Mouse (Mus musculus): ENCODE data around the gene Vps33b. TPM values are rescaled to one million over a fixed set of nuclear protein-coding genes. Genes with fewer than 3 reads are reported as not detected.
A peak's percentile ranks its signal among the peaks of the same experiment; 100 is the strongest.

Vps33b gene
- polyA plus RNA-seq, 1 experiment from 2014 or later, result 21.8 TPM

DNA sequence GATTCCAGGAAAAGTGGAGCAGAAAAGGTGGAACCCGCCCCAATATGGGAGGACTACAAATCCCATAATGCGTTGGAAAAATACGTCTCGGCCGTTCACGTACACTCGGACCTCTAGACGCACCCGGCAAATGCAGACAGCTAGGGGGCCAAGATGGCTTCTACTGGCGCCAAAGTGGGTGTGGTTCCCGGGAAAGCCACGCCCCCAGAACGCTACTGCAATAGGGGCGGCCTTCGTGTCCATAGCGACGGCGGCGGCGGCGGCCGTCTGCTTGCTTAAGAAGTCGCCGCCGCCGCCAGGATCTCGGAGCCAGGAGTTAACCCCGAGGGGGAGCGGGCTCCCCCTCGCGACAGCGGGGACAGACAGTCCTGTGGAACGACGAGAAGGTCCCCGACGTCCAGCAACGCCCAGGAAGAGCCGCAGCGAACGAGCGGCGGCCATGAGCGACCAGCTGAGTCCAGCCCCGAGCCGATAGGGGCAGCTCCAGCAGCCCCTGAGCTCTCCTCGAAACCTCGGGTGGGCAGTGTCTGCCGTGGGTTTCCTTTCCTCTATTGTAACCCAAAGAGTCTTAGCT, 23.2 kb upstream of the Vps33b start, which contains the start of gene Ttll13:
Ttll13 (plus strand) TSS at position 229 of the 574 bp plus-strand sequence.
- H3K36me3 ChIP-seq, result peaks cover 3% of the 10 kb centered on the region; the same call in 1 of the 2 replicates
- under 1% methylated on average over 48 of the region's 48 CpGs for WGBS
- ATAC-seq (ENCODE audit: low FRiP score), result peak; percentile 98
- no peaks in the 10 kb centered on the region for H3K9me3 ChIP-seq
- peak within 1 kb of the TSS; percentile 57 for H3K4me3 ChIP-seq
- peak within 1 kb of the TSS; percentile 53 for H3K4me2 ChIP-seq
- no peaks in the 10 kb centered on the region for H3K4me1 ChIP-seq (replicated peaks)
- H3K9ac ChIP-seq, result peak within 1 kb of the TSS; percentile 76
- peak within 1 kb of the TSS; percentile 94 for H3K27ac ChIP-seq
- H3K27me3 ChIP-seq, result 0 out of 2 replicates have a peak, but pooled peaks cover 6% of the 10 kb centered on the region

GRCm38 (mm10) chr7:80246859-80247258, 22.6 kb upstream of the Vps33b start:
- ATAC-seq (ENCODE audit: low FRiP score), result 0 out of 2 replicates have a peak, but pooled peaks have one; percentile 7
- Histone ChIP-seq H3K4me3 (peak overlapping the region; percentile 57), H3K36me3 (no peaks in the 10 kb centered on the region), H3K27ac (peak overlapping the region; percentile 94), H3K4me1 (replicated peaks) (no peaks in the 10 kb centered on the region), H3K9me3 (no peaks in the 10 kb centered on the region), H3K27me3 (0 out of 2 replicates have a peak, but pooled peaks cover 9% of the 10 kb centered on the region), H3K9ac (peak overlapping the region; percentile 76; the same call in 1 of the 2 replicates), H3K4me2 (peak overlapping the region; percentile 53)
- WGBS, result 68% methylated on average over 7 of the region's 7 CpGs

DNA sequence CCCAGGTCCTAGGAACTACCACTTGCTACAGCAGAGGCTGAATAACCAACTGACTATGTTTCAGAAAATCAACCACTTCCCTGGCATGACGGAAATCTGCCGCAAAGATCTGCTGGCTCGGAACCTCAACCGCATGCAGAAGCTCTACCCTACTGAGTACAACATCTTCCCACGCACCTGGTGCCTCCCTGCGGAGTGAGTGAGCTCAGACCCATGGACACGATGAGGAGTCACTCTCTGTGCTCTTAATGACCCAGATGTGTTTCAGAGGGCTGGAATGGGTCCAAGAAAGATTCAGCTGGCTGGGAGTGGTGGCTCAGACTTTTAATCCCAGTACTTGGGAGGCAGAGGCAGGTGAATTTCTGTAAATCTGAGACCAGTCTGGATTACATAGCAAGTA, 17.0 kb upstream of the Vps33b start:
- ATAC-seq (ENCODE audit: low FRiP score), result no peak
- H3K9ac ChIP-seq, result no peak overlapping the region
- no peaks in the 10 kb centered on the region for H3K36me3 ChIP-seq
- no peak overlapping the region for H3K27ac ChIP-seq
- H3K4me1 ChIP-seq (replicated peaks), result no peaks in the 10 kb centered on the region
- H3K27me3 ChIP-seq, result peaks cover 52% of the 10 kb centered on the region
- H3K4me2 ChIP-seq, result no peak overlapping the region
- H3K9me3 ChIP-seq, result no peaks in the 10 kb centered on the region
- H3K4me3 ChIP-seq, result no peak overlapping the region
- 80% methylated on average over 7 of the region's 7 CpGs for WGBS

DNA sequence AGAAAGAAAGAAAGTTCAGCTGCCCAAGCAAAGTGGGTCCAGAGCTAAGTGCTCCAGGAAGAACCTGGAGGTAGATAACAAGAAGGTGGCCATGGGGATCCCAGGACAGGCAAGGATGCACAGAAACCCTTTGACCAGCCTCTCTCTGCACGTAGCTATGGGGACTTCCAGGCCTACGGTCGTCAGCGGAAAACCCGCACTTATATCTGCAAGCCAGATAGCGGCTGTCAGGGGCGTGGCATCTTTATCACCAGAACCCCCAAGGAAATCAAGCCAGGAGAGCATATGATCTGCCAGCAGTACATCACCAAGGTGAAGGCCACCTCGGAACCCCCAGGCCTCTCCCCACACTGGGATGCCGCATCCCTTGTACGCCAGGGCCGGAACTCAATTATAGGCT, 16.6 kb upstream of the Vps33b start:
- Histone ChIP-seq H3K27ac (no peak overlapping the region), H3K4me3 (no peak overlapping the region), H3K9ac (no peak overlapping the region), H3K4me2 (no peak overlapping the region), H3K36me3 (no peaks in the 10 kb centered on the region), H3K4me1 (replicated peaks) (no peaks in the 10 kb centered on the region), H3K9me3 (no peaks in the 10 kb centered on the region), H3K27me3 (peaks cover 56% of the 10 kb centered on the region)
- 90% methylated on average over 11 of the region's 11 CpGs for WGBS
- ATAC-seq (ENCODE audit: low FRiP score), result no peak

GRCm38 (mm10) chr7:80255981-80256380, 13.5 kb upstream of the Vps33b start:
- H3K9ac ChIP-seq, result no peak overlapping the region
- no peak overlapping the region for H3K4me2 ChIP-seq
- H3K27ac ChIP-seq, result no peak overlapping the region
- no peaks in the 10 kb centered on the region for H3K9me3 ChIP-seq
- no peaks in the 10 kb centered on the region for H3K36me3 ChIP-seq
- no peak overlapping the region for H3K4me3 ChIP-seq
- ATAC-seq (ENCODE audit: low FRiP score), result no peak
- 73% methylated on average over 2 of the region's 2 CpGs for WGBS
- peaks cover 6% of the 10 kb centered on the region; the same call in 1 of the 2 replicates for H3K4me1 ChIP-seq (replicated peaks)
- H3K27me3 ChIP-seq, result peaks cover 76% of the 10 kb centered on the region

DNA sequence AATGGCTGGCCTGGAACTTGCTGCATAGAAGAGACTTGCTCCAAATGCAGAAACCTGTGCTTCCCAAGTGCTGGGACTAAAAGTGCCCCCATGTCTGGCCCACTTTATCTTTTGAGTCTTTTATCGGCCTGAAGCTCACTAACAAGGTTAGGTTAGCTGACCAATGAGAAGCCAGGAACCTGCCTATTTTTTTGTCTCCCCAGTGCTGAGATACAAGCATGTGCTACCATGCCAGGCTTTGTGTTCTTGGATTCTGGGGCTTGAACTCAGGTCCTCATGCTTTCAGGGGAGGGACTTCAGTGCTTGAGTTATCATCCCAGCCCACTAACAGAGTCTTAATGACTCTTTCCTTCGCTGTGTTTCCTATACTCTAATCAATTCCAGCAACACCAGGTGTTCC, 11.7 kb upstream of the Vps33b start:
- 64% methylated on average over 2 of the region's 2 CpGs for WGBS
- peaks cover 16% of the 10 kb centered on the region for H3K4me1 ChIP-seq (replicated peaks)
- no peak overlapping the region for H3K27ac ChIP-seq
- H3K4me2 ChIP-seq, result no peak overlapping the region
- H3K27me3 ChIP-seq, result peaks cover 66% of the 10 kb centered on the region
- H3K9me3 ChIP-seq, result no peaks in the 10 kb centered on the region
- H3K36me3 ChIP-seq, result no peaks in the 10 kb centered on the region
- no peak for ATAC-seq (ENCODE audit: low FRiP score)
- H3K4me3 ChIP-seq, result no peak overlapping the region
- no peak overlapping the region for H3K9ac ChIP-seq

DNA sequence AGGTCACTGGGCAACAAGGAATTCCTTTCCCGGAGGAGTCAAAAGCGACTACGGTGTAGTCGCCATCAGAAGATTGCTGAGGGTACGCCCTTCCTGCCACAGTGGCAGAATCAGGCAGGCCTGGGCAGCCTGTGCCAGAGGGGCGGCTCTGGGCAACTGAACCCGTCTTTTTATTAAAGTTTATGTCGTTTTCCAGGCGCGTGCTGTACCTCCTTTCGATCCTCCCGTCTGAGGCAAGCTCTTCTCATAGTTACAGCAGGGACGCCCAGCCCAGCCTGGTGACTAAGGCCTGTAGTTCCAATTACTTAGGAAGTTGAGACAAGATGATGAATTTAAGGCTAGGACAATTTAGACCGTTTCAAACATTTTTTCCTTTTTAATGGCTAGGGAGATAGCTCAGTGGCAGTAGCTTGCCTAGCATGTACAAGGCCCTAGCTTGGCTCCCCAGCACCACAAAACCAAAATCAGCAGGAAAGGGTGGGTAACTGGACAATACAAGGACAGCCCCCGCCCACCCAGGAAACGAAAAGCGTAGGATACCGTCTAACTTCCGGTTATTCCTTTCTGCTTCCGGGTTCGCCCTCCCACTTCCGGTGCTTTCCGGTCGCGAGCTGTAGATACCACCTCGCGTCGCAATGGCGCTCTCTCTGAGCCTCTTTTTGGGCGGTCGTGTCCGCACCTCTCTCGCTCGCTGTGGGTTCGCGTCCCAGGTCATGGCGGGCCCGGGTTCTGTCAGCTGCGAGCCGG, 8.7 kb upstream of the Vps33b start, which contains the start of gene Ngrn:
Ngrn (plus strand) TSS at position 591 of the 747 bp plus-strand sequence.
- WGBS, result 26% methylated on average over 40 of the region's 40 CpGs
- Histone ChIP-seq H3K36me3 (peaks cover 21% of the 10 kb centered on the region), H3K9ac (peak within 1 kb of the TSS; percentile 90), H3K27me3 (peaks cover 40% of the 10 kb centered on the region), H3K27ac (peak within 1 kb of the TSS; percentile 85), H3K4me2 (peak within 1 kb of the TSS; percentile 92), H3K4me1 (replicated peaks) (peaks cover 21% of the 10 kb centered on the region), H3K4me3 (peak within 1 kb of the TSS; percentile 90), H3K9me3 (no peaks in the 10 kb centered on the region)
- peak; percentile 85 for ATAC-seq (ENCODE audit: low FRiP score)

- peaks cover 37% of the 10 kb centered on the region for H3K27me3 ChIP-seq
- peak overlapping the region; percentile 90 for H3K4me3 ChIP-seq
- ATAC-seq (ENCODE audit: low FRiP score), result peak; percentile 72
- H3K9ac ChIP-seq, result peak overlapping the region; percentile 90
- WGBS, result 1% methylated on average over 32 of the region's 32 CpGs
- no peaks in the 10 kb centered on the region for H3K9me3 ChIP-seq
- H3K4me1 ChIP-seq (replicated peaks), result peaks cover 21% of the 10 kb centered on the region
- peak overlapping the region; percentile 85 for H3K27ac ChIP-seq
- peak overlapping the region; percentile 92 for H3K4me2 ChIP-seq
- peaks cover 28% of the 10 kb centered on the region for H3K36me3 ChIP-seq
Observed at GRCm38 (mm10) chr7:80261372-80261990, 8.0 kb upstream of the Vps33b start.

- Histone ChIP-seq H3K27ac (no peak overlapping the region), H3K9ac (no peak overlapping the region), H3K4me1 (replicated peaks) (peaks cover 30% of the 10 kb centered on the region), H3K4me3 (no peak overlapping the region), H3K27me3 (peaks cover 6% of the 10 kb centered on the region), H3K4me2 (no peak overlapping the region), H3K36me3 (peaks cover 35% of the 10 kb centered on the region), H3K9me3 (no peaks in the 10 kb centered on the region)
- 96% methylated on average over 12 of the region's 12 CpGs for WGBS
- ATAC-seq (ENCODE audit: low FRiP score), result no peak
Observed at GRCm38 (mm10) chr7:80264606-80265005, 4.8 kb upstream of the Vps33b start.

DNA sequence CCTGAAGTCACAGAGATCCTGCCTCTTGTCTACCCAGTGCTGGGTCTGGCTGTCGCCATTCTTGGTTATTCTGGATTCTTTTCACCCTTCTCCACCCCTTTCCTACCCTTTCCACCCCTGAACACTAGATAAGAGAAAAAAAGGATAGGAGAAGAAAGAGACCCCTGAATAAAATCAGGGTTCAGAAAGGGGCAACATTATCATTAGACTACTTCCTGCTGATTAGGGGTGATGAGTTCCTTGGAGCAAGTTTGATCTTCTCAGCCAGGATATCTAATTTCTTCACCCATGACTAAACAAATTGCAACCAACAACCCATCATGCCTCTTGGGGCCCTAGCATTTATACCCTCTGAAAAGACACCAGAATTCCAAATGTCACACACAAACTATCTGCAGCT, 1.7 kb upstream of the Vps33b start:
- no peak overlapping the region for H3K9ac ChIP-seq
- peaks cover 33% of the 10 kb centered on the region for H3K4me1 ChIP-seq (replicated peaks)
- H3K36me3 ChIP-seq, result peaks cover 44% of the 10 kb centered on the region
- no peak overlapping the region for H3K4me3 ChIP-seq
- H3K27me3 ChIP-seq, result no peaks in the 10 kb centered on the region
- ATAC-seq (ENCODE audit: low FRiP score), result no peak
- 75% methylated on average over 1 of the region's 1 CpGs for WGBS
- H3K4me2 ChIP-seq, result no peak overlapping the region
- no peaks in the 10 kb centered on the region for H3K9me3 ChIP-seq
- no peak overlapping the region for H3K27ac ChIP-seq

GRCm38 (mm10) chr7:80269751-80270255, 354 bp downstream of the Vps33b start:
- peak overlapping the region; percentile 85 for H3K27ac ChIP-seq
- no peaks in the 10 kb centered on the region for H3K27me3 ChIP-seq
- peaks cover 53% of the 10 kb centered on the region for H3K36me3 ChIP-seq
- peaks cover 27% of the 10 kb centered on the region for H3K4me1 ChIP-seq (replicated peaks)
- peak overlapping the region; percentile 95 for H3K4me2 ChIP-seq
- peak overlapping the region; percentile 89 for H3K9ac ChIP-seq
- 1% methylated on average over 23 of the region's 23 CpGs for whole genome bisulfite sequencing
- H3K9me3 ChIP-seq, result peaks cover 8% of the 10 kb centered on the region
- H3K4me3 ChIP-seq, result peak overlapping the region; percentile 89
- no peak; the same call in 1 of the 2 replicates for ATAC-seq (ENCODE audit: low FRiP score)

- peaks cover 14% of the 10 kb centered on the region for H3K9me3 ChIP-seq
- no peak overlapping the region for H3K4me2 ChIP-seq
- peaks cover 64% of the 10 kb centered on the region for H3K36me3 ChIP-seq
- WGBS, result 95% methylated on average over 2 of the region's 2 CpGs
- no peak overlapping the region for H3K27ac ChIP-seq
- peaks cover 25% of the 10 kb centered on the region for H3K4me1 ChIP-seq (replicated peaks)
- no peak overlapping the region for H3K9ac ChIP-seq
- no peak for ATAC-seq (ENCODE audit: low FRiP score)
- no peaks in the 10 kb centered on the region for H3K27me3 ChIP-seq
- H3K4me3 ChIP-seq, result no peak overlapping the region
Observed at GRCm38 (mm10) chr7:80273456-80273855, 4.0 kb downstream of the Vps33b start.

Measured in hindbrain, embryonic 13.5 days (tissue).